Mouse (Mus musculus): ENCODE data around the gene Zmym5. TPM values are rescaled to one million over a fixed set of nuclear protein-coding genes. Genes with fewer than 3 reads are reported as not detected.
"Not testable (repeated sequence)": the region's sequence is repeated elsewhere in the genome, so short reads cannot be mapped to it uniquely, and the experiment has no call there.

Gene Zmym5
- total RNA-seq (2017) = 21.6 and 23.7 TPM in 2 replicates

GRCm38 (mm10) chr14:56811701-56812339, at the start of gene Zmym5:
TSS of gene Zmym5 (minus strand) at chr14:56811716.
- peak; percentile 90 for ATAC-seq (replicated peaks; ENCODE audit: low read depth, poor library complexity, severe bottlenecking)

GRCm38 (mm10) chr14:56849681-56850080, 38.2 kb upstream of the Zmym5 start:
- peak; percentile 65 for ATAC-seq (replicated peaks; ENCODE audit: low read depth, poor library complexity, severe bottlenecking)

- ATAC-seq (replicated peaks; ENCODE audit: low read depth, poor library complexity, severe bottlenecking) = no peak
Measured at GRCm38 (mm10) chr14:56848322-56848721, 36.8 kb upstream of the Zmym5 start.

GRCm38 (mm10) chr14:56844507-56844906, 33.0 kb upstream of the Zmym5 start:
- ATAC-seq (replicated peaks; ENCODE audit: low read depth, poor library complexity, severe bottlenecking) = no peak

GRCm38 (mm10) chr14:56844033-56844432, 32.5 kb upstream of the Zmym5 start:
- ATAC-seq (replicated peaks; ENCODE audit: low read depth, poor library complexity, severe bottlenecking) = no peak

GRCm38 (mm10) chr14:56834576-56834975, 23.1 kb upstream of the Zmym5 start:
- ATAC-seq (replicated peaks; ENCODE audit: low read depth, poor library complexity, severe bottlenecking) = not testable (repeated sequence)

GRCm38 (mm10) chr14:56833211-56833610, 21.7 kb upstream of the Zmym5 start:
- ATAC-seq (replicated peaks; ENCODE audit: low read depth, poor library complexity, severe bottlenecking) = not testable (repeated sequence)

GRCm38 (mm10) chr14:56832563-56833113, 21.1 kb upstream of the Zmym5 start:
- ATAC-seq (replicated peaks; ENCODE audit: low read depth, poor library complexity, severe bottlenecking) = no peak

GRCm38 (mm10) chr14:56832147-56832546, 20.6 kb upstream of the Zmym5 start:
- ATAC-seq (replicated peaks; ENCODE audit: low read depth, poor library complexity, severe bottlenecking) = no peak

- no peak for ATAC-seq (replicated peaks; ENCODE audit: low read depth, poor library complexity, severe bottlenecking)
Measured at GRCm38 (mm10) chr14:56830491-56831045, 19.1 kb upstream of the Zmym5 start.

GRCm38 (mm10) chr14:56824562-56824961, 13.0 kb upstream of the Zmym5 start:
- no peak for ATAC-seq (replicated peaks; ENCODE audit: low read depth, poor library complexity, severe bottlenecking)

- no peak for ATAC-seq (replicated peaks; ENCODE audit: low read depth, poor library complexity, severe bottlenecking)
Measured at GRCm38 (mm10) chr14:56817616-56818015, 6.1 kb upstream of the Zmym5 start.

- ATAC-seq (replicated peaks; ENCODE audit: low read depth, poor library complexity, severe bottlenecking) = no peak
Measured at GRCm38 (mm10) chr14:56817131-56817530, 5.6 kb upstream of the Zmym5 start.

GRCm38 (mm10) chr14:56816541-56816940, 5.0 kb upstream of the Zmym5 start:
- no peak for ATAC-seq (replicated peaks; ENCODE audit: low read depth, poor library complexity, severe bottlenecking)

- ATAC-seq (replicated peaks; ENCODE audit: low read depth, poor library complexity, severe bottlenecking) = peak; percentile 49
Measured at GRCm38 (mm10) chr14:56812520-56813036, 1.1 kb upstream of the Zmym5 start.

GRCm38 (mm10) chr14:56810781-56811690, 480 bp downstream of the Zmym5 start:
- ATAC-seq (replicated peaks; ENCODE audit: low read depth, poor library complexity, severe bottlenecking) = peak; percentile 58

GRCm38 (mm10) chr14:56793243-56793642, 18.3 kb downstream of the Zmym5 start:
- peak; percentile 50; the same call in 1 of the 2 replicates for ATAC-seq (replicated peaks; ENCODE audit: low read depth, poor library complexity, severe bottlenecking)

GRCm38 (mm10) chr14:56784575-56784974, 26.9 kb downstream of the Zmym5 start:
- 0 out of 2 replicates have a peak, but pooled peaks have one; percentile 32 for ATAC-seq (replicated peaks; ENCODE audit: low read depth, poor library complexity, severe bottlenecking)

- ATAC-seq (replicated peaks; ENCODE audit: low read depth, poor library complexity, severe bottlenecking) = no peak
Measured at GRCm38 (mm10) chr14:56778933-56779300, 32.6 kb downstream of the Zmym5 start.

- ATAC-seq (replicated peaks; ENCODE audit: low read depth, poor library complexity, severe bottlenecking) = peak; percentile 86
Measured at GRCm38 (mm10) chr14:56778200-56778932, 33.1 kb downstream of the Zmym5 start, which contains the start of gene Pspc1. TSS of gene Pspc1 (minus strand) at chr14:56778316.
